Mouse (Mus musculus): ENCODE data around the gene Nek11.
A peak's percentile ranks its signal among the peaks of the same experiment; 100 is the strongest.

Gene Nek11

GRCm38 (mm10) chr9:105395218-105395627 is at the start of gene Nek11, which contains the start of gene Aste1:
TSS of gene Nek11 (minus strand) at chr9:105395524.
TSS of gene Aste1 (plus strand) at chr9:105395392.
- peak; percentile 89 to 96 for DNase-seq (ENCODE audit: low spot score in 2 of 2)

GRCm38 (mm10) chr9:105408549-105408948 is 13.2 kb upstream of the Nek11 start:
- no peak for DNase-seq (ENCODE audit: low spot score in 2 of 2)

GRCm38 (mm10) chr9:105394720-105395119 is 604 bp downstream of the Nek11 start:
- DNase-seq (ENCODE audit: low spot score in 2 of 2), result no peak

- no peak for DNase-seq (ENCODE audit: low spot score in 2 of 2)
Observed at GRCm38 (mm10) chr9:105390616-105391015, 4.7 kb downstream of the Nek11 start.

GRCm38 (mm10) chr9:105389289-105389688 is 6.0 kb downstream of the Nek11 start:
- DNase-seq (ENCODE audit: low spot score in 2 of 2), result peak; percentile 21 to 82

- DNase-seq (ENCODE audit: low spot score in 2 of 2), result no peak
Observed at GRCm38 (mm10) chr9:105387403-105387802, 7.9 kb downstream of the Nek11 start.

- no peak for DNase-seq (ENCODE audit: low spot score in 2 of 2)
Observed at GRCm38 (mm10) chr9:105379533-105380145, 15.7 kb downstream of the Nek11 start.

GRCm38 (mm10) chr9:105377622-105378021 is 17.7 kb downstream of the Nek11 start:
- no peak for DNase-seq (ENCODE audit: low spot score in 2 of 2)

- DNase-seq (ENCODE audit: low spot score in 2 of 2), result no peak
Observed at GRCm38 (mm10) chr9:105376954-105377530, 18.3 kb downstream of the Nek11 start.

GRCm38 (mm10) chr9:105376411-105376810 is 18.9 kb downstream of the Nek11 start:
- no peak for DNase-seq (ENCODE audit: low spot score in 2 of 2)

GRCm38 (mm10) chr9:105374361-105374760 is 21.0 kb downstream of the Nek11 start:
- no peak for DNase-seq (ENCODE audit: low spot score in 2 of 2)

GRCm38 (mm10) chr9:105368605-105369004 is 26.7 kb downstream of the Nek11 start:
- DNase-seq (ENCODE audit: low spot score in 2 of 2), result no peak

GRCm38 (mm10) chr9:105366199-105366598 is 29.1 kb downstream of the Nek11 start:
- DNase-seq (ENCODE audit: low spot score in 2 of 2), result no peak

GRCm38 (mm10) chr9:105363520-105364231 is 31.6 kb downstream of the Nek11 start:
- no peak for DNase-seq (ENCODE audit: low spot score in 2 of 2)

- no peak for DNase-seq (ENCODE audit: low spot score in 2 of 2)
Observed at GRCm38 (mm10) chr9:105362181-105362580, 33.1 kb downstream of the Nek11 start.

- DNase-seq (ENCODE audit: low spot score in 2 of 2), result no peak
Observed at GRCm38 (mm10) chr9:105349034-105349433, 46.3 kb downstream of the Nek11 start.

GRCm38 (mm10) chr9:105348242-105349031 is 46.9 kb downstream of the Nek11 start:
- no peak for DNase-seq (ENCODE audit: low spot score in 2 of 2)

GRCm38 (mm10) chr9:105342994-105343656 is 52.2 kb downstream of the Nek11 start:
- no peak for DNase-seq (ENCODE audit: low spot score in 2 of 2)

GRCm38 (mm10) chr9:105342565-105342964 is 52.8 kb downstream of the Nek11 start:
- DNase-seq (ENCODE audit: low spot score in 2 of 2), result no peak

GRCm38 (mm10) chr9:105332436-105333016 is 62.8 kb downstream of the Nek11 start:
- DNase-seq (ENCODE audit: low spot score in 2 of 2), result no peak

- DNase-seq (ENCODE audit: low spot score in 2 of 2), result no peak
Observed at GRCm38 (mm10) chr9:105321856-105322255, 73.5 kb downstream of the Nek11 start.
